Mouse (Mus musculus) kidney, postnatal 36 days (tissue): ENCODE measurements around the gene Depdc7.

Experiments
- DNase-seq, 2 experiments: peaks; one replicate each; pipeline ENCODE4 v3.0.0; 2021 to 2022; ENCODE audit warnings: mixed read lengths in 2 of 2

Depdc7 gene

GRCm38 (mm10) chr2:104714254-104714691 lies 28.4 kb downstream of the Depdc7 start:
- peak; percentile 46 to 62 for DNase-seq

- DNase-seq: no peak
These were observed 30.2 kb downstream of the Depdc7 start for GRCm38 (mm10) chr2:104712486-104712809.

DNA sequence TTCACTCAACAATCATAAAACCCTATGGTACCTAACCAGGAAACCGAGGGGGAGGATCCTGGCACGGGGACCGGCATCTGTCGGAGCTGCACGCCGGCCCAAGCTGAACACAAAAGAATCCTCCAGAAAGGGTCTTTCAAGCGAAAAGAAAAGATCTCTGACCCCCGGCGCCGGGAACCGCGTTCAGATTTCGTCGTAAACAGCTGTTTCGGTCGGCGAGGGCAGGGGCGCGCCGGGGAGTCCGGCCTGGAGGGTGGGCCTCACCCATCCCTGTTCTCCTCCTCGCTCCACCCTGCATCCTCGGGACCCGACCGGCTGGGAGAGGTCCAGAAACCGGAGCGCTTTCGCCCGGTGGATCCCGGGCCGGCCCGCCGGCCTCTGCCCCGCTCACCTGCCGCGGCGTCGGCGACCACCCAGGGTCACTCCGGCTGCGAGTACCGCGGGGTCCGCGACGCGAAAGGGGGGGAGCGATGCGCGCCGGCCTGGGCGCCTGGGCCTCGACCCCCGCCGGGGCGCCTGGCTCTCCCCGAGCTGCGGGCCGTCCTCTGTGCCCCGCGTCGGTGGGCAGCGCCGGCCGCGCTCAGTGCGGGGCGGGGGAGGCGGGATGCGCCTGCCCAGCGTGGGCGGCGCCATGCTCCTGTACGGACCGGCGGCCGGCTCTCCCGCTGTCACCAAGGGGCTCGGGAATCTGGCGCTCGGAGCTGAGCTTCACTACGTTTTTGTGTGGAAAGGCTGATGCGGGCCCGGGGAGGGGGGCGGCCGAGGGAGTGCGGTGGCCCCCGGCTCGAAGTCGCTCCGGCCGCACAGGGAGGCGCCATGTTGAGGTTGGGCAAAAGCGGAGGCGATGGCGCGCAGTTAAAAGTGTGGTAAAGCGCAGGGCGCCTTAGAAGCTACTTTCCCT lies 30.8 kb downstream of the Depdc7 start, which contains the start of gene Tcp11l1:
Tcp11l1 (minus strand) TSS at position 585 of the 901 bp plus-strand sequence.
- peak; percentile 55 to 79 for DNase-seq

GRCm38 (mm10) chr2:104710670-104711370 lies 31.9 kb downstream of the Depdc7 start:
- DNase-seq: no peak

DNA sequence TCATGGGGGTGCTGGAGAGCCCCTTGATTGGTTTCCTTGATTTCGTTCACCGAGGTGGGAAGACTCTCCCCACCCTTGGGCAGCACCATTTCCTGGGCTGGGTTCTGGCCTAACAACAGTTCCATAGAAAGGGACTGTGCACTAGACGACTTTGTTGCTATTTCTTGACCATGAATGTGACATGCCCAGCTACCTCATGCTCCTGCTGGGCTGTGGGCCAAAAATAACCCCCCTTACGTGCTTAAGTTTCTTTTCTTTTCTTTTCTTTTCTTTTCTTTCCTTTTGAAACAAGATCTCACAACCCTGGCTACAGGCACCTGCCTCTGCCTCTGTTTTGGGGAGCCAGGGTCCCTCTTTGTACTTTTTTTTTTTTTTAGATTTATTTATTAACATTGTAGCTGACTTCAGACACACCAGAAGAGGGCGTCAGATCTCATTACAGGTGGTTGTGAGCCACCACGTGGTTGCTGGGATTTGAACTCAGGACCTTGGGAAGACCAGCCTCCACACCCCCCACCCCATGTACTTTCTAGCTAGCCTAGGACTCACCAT lies 32.8 kb downstream of the Depdc7 start:
- no peak for DNase-seq

- DNase-seq: no peak
These were observed 38.3 kb downstream of the Depdc7 start for GRCm38 (mm10) chr2:104704355-104704754.

- DNase-seq: no peak
These were observed 39.5 kb downstream of the Depdc7 start for GRCm38 (mm10) chr2:104703158-104703557.

- DNase-seq: no peak
These were observed 43.0 kb downstream of the Depdc7 start for GRCm38 (mm10) chr2:104699659-104700058.

- DNase-seq: peak in 1 of 2 experiments; percentile 36
These were observed 50.1 kb downstream of the Depdc7 start for GRCm38 (mm10) chr2:104692551-104692950.

- no peak for DNase-seq
These were observed 52.0 kb downstream of the Depdc7 start for GRCm38 (mm10) chr2:104690720-104691119.

DNA sequence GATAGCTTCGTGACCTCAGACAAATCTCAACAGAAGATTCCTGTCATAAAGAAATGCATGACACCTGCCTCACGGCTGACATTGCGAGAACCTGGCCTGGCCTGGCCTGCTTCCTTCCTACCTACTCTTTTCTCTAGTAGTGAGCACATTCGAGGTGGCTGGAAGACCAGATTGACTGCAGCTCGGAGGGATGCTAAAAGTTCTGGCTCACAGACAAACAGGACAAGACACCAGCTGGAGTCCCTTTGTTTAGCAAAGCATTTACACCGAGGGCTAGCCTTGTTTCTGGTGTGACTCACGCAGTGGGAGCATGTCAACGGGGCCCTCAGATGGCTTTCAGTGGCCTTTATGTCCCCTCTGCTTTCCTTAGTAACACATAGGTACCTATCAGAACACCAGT lies 54.0 kb downstream of the Depdc7 start:
- no peak for DNase-seq

- DNase-seq: peak; percentile 59 to 73
These were observed 54.4 kb downstream of the Depdc7 start for GRCm38 (mm10) chr2:104688321-104688720.

DNA sequence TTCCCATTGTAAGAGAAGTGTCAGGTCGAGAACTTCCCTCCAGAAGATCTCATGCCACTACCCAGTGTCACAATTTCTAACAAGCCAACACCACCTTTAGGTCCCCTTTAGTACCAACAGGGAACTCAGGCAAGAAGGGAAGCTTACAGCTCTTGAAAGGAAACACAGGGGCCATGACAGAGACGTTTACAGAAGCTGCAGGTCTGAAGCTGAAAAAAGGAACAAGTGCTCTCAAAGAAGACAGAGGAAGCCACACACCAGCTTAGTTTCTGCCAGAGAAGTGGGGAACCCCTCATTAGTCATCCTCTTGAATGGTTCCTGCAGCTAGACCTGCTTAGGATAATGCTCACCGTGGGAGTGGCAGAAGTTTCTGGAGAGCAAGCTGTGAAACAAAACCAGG lies 55.4 kb downstream of the Depdc7 start:
- DNase-seq: no peak

GRCm38 (mm10) chr2:104685418-104685817 lies 57.3 kb downstream of the Depdc7 start:
- DNase-seq: peak; percentile 79 to 94

- peak in 1 of 2 experiments; percentile 65 for DNase-seq
These were observed 57.9 kb downstream of the Depdc7 start for GRCm38 (mm10) chr2:104684771-104685170.

GRCm38 (mm10) chr2:104677326-104677725 lies 65.4 kb downstream of the Depdc7 start:
- peak in 1 of 2 experiments; percentile 48 for DNase-seq
